Mouse (Mus musculus): ENCODE measurements at regions not wholly inside any gene's neighbourhood (a gene's known extent, or its start where the extent isn't known, plus 50 kb on each side); places are given as distances from the start of the nearest gene placed in this dataset.

GRCm38 (mm10) chr4:124073646-124074045 is 155.8 kb upstream of the 4930535I16Rik start:
- no peak for DNase-seq (ENCODE audit: low spot score in 2 of 2)

GRCm38 (mm10) chr4:124064601-124065000 is 146.8 kb upstream of the 4930535I16Rik start:
- DNase-seq (ENCODE audit: low spot score in 2 of 2): no peak

GRCm38 (mm10) chr4:124063269-124064100 is 145.7 kb upstream of the 4930535I16Rik start:
- DNase-seq (ENCODE audit: low spot score in 2 of 2): no peak

GRCm38 (mm10) chr4:124057607-124058006 is 139.8 kb upstream of the 4930535I16Rik start:
- DNase-seq (ENCODE audit: low spot score in 2 of 2): no peak

- no peak for DNase-seq (ENCODE audit: low spot score in 2 of 2)
Measured at GRCm38 (mm10) chr4:124054240-124054760, 136.5 kb upstream of the 4930535I16Rik start.

GRCm38 (mm10) chr4:124053340-124054038 is 135.7 kb upstream of the 4930535I16Rik start:
- no peak for DNase-seq (ENCODE audit: low spot score in 2 of 2)

- peak in 1 of 2 experiments; percentile 19 for DNase-seq (ENCODE audit: low spot score in 2 of 2)
Measured at GRCm38 (mm10) chr4:124052387-124052786, 134.6 kb upstream of the 4930535I16Rik start.

GRCm38 (mm10) chr4:124048348-124048831 is 130.6 kb upstream of the 4930535I16Rik start:
- peak in 1 of 2 experiments; percentile 6 for DNase-seq (ENCODE audit: low spot score in 2 of 2)

- DNase-seq (ENCODE audit: low spot score in 2 of 2): no peak
Measured at GRCm38 (mm10) chr4:124047898-124048297, 130.1 kb upstream of the 4930535I16Rik start.

GRCm38 (mm10) chr4:124036483-124036882 is 118.7 kb upstream of the 4930535I16Rik start:
- DNase-seq (ENCODE audit: low spot score in 2 of 2): no peak

GRCm38 (mm10) chr4:124035657-124036061 is 117.8 kb upstream of the 4930535I16Rik start:
- no peak for DNase-seq (ENCODE audit: low spot score in 2 of 2)

GRCm38 (mm10) chr4:124035192-124035591 is 117.4 kb upstream of the 4930535I16Rik start:
- DNase-seq (ENCODE audit: low spot score in 2 of 2): no peak

- no peak for DNase-seq (ENCODE audit: low spot score in 2 of 2)
Measured at GRCm38 (mm10) chr4:124028061-124028460, 110.2 kb upstream of the 4930535I16Rik start.

- no peak for DNase-seq (ENCODE audit: low spot score in 2 of 2)
Measured at GRCm38 (mm10) chr4:124016401-124016800, 98.6 kb upstream of the 4930535I16Rik start.

GRCm38 (mm10) chr4:124015323-124015722 is 97.5 kb upstream of the 4930535I16Rik start:
- DNase-seq (ENCODE audit: low spot score in 2 of 2): no peak

GRCm38 (mm10) chr4:124012406-124012805 is 94.6 kb upstream of the 4930535I16Rik start:
- no peak for DNase-seq (ENCODE audit: low spot score in 2 of 2)

GRCm38 (mm10) chr4:124008725-124009124 is 90.9 kb upstream of the 4930535I16Rik start:
- DNase-seq (ENCODE audit: low spot score in 2 of 2): no peak

GRCm38 (mm10) chr4:124005626-124006315 is 87.9 kb upstream of the 4930535I16Rik start:
- DNase-seq (ENCODE audit: low spot score in 2 of 2): no peak

GRCm38 (mm10) chr4:124002760-124003159 is 84.9 kb upstream of the 4930535I16Rik start:
- DNase-seq (ENCODE audit: low spot score in 2 of 2): no peak

- DNase-seq (ENCODE audit: low spot score in 2 of 2): no peak
Measured at GRCm38 (mm10) chr4:124002105-124002504, 84.3 kb upstream of the 4930535I16Rik start.

- DNase-seq (ENCODE audit: low spot score in 2 of 2): no peak
Measured at GRCm38 (mm10) chr4:123995815-123996214, 78.0 kb upstream of the 4930535I16Rik start.

- DNase-seq (ENCODE audit: low spot score in 2 of 2): no peak
Measured at GRCm38 (mm10) chr4:123991223-123991622, 73.4 kb upstream of the 4930535I16Rik start.

Data from left cerebral cortex, adult 9 months (tissue).